Mouse (Mus musculus): ENCODE data around the gene Vill.

Gene Vill

DNA sequence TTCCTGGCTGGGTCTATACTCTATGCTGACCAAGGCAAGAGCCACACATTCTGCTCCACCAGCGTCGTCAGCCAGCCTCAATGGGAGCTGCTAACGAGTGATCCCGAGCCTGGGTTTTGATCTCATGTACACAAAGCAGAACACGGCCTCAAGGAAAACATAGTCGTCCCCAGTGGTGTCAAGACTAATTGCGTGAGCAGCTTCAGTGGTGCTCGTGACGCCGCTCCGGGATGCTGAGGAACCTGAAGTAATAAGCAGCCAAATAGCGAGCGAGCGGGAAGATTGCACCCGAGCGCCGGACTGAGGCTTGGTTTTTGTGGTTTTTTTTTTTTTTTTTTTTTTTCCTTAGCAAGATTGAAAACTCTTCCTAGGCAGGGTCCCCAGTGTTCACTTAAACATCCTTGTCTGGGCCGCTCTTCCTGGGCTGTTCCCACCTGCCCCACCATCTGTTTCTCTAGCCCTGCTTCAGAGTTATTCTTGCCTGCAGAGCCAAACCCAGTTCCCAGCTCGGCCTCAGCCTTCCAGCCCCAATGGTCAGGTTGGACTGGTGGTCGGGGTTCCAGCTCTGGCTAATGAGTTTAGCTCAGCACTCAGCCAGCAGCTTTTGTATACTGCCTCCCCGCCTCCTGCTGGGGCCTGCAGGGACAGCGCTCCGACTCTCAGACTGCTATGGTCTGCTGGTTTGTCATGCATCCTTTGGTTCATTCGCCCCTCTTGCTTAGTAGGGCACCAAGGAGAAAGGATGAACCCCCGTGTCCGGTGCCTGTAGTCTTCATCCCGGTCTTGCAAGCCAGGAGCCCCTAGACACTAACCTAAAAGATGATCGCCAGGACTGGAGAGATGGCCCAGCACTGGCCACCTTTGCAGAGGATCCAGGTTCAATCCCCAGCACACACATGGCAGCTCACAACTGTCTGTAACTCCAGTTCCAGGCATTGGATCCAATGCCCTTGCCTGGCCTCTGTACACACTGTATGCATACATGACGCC, 17.6 kb upstream of the Vill start:
- in situ Hi-C loops (cut with MboI, MseI): loop anchor here (10.0 kb wide), 1 partner anchor 120 kb away; no protein-coding TSS in a partner anchor

DNA sequence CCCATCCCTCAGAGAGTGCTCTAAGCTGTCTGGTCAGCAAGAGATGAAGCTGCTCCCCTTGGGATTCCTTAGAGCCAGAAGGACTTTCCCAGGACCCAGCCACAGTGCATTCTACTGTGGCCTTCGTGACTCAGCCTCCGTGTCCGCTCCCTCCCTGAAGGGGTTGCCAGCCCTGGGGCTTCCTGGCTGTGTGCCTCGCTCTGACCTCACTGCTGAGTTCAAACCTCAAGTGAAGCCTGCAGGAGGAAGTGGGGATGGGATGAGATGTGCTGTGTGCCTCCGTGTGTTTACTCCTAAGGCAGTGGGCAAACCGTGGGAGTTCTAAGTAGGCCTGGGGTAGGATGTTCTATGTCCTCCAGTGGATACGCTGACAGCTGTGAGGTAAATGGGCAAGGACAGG, 16.7 kb upstream of the Vill start:
- in situ Hi-C loops (cut with MboI, MseI): loop anchor here (10.0 kb wide), 1 partner anchor 121 kb away; no protein-coding TSS in a partner anchor

DNA sequence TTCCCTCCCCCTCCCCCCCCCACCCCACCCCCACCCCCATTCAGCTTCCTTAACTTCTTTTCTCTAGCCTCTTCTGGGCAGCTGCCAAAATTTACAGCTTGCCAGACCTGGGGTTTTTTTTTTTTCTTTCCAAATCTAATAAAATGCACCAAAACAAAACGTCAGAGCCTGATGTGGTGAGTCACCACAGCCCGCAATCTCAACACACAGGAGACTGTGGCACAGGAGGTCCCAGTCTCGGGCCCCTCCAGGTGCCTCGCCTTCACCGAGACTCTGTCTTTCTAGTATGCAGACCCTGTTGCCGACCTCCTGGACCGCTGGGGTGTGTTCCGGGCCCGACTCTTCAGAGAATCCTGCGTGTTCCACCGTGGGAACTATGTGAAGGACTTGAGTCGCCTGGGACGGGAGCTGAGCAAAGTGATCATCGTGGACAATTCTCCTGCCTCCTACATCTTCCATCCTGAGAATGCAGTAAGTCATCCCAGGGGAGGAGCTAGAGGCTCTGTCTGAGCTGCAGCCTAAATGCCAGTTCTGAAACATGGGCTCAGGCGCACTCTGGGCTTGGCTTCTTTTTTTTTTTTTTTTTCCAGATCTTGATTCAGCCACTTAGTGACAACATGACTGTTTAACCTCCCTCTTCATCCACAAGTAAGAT, 15.4 kb upstream of the Vill start:
- in situ Hi-C loops (cut with MboI, MseI): loop anchor here (10.0 kb wide), 1 partner anchor 122 kb away; no protein-coding TSS in a partner anchor

DNA sequence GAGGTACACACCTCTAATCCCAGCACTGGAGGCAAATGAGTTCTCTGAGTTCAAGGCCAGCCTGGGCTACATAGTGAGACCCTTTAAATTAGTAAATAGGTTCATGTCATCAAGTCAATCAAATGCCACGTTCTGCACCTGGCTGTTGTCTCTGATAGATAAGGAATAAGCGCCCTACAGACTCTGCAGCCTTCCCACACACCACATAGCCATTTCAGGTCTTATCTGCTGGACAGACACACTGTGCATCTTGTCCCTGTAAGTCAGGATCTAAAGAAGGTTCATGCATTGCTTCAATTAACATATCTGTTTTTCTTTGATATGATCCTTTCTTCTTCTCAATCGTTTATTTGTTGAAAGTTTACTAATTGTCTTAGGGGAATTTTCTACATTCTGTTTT, 14.0 kb upstream of the Vill start:
- in situ Hi-C loops (cut with MboI, MseI): loop anchor here (10.0 kb wide), 1 partner anchor 124 kb away; no protein-coding TSS in a partner anchor

DNA sequence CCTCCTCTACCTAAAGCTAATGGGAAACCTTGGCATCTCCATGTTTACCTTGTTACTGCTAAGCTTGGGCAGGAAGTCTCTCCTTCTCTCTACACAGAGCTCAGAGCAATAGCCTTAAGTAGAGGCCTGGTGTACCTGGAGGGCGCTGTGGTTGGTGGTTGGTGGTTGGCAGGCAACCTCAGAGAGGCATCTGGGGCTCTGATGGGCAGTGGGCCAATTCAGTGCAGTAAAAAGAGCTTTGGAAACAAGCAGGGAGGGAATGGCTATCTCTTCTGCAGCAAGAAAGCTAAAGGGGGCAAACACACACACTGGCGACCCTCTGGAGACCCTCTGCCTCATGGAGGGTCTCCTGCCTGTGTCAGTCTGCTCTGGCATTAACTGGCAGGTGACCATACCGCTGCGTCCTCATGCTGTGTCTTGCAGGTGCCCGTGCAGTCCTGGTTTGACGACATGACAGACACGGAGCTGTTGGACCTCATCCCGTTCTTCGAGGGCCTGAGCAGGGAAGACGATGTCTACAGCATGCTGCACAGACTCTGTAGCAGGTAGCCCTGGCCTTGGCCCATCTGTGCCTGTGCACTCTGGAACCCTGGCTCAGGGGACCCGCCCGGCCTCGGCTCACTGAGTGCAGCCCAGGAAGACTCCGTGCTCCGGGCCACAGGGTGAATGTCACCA, 12.3 kb upstream of the Vill start:
- in situ Hi-C loops (cut with MboI, MseI): no loop called here

DNA sequence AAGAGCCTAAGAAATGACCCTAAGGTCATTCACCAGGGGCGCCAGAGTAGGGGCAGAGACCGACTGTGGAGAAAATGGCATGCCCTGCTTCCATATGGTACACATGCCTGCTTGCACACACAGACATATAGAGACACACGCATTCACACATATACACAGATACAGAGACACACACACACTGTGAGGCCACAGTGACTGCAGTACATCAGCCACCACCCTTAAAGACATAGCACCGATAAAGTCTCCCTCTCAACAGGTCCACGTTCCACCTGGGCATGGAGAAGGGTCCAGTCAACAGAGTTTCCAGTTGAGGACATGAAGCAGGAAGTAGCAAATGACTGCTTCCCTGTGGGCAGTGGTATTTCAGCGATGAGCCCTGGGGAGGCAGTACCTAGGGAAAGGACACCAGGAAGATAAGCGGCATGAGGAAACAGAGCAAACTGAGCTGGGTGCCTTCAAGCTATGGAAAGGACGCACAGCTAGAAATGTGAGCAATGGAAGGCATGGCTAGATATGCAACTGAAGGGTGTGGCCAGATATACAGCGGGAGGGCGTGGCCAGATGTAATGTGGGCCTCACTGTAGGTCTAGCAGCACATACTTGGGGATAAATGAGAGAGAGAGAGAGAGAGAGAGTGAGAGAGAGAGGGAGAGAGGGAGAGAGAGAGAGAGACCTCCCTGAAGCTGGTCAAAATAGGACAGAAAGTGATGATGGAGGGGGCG, 4.2 kb upstream of the Vill start:
- in situ Hi-C loops (cut with MboI, MseI): no loop called here

DNA sequence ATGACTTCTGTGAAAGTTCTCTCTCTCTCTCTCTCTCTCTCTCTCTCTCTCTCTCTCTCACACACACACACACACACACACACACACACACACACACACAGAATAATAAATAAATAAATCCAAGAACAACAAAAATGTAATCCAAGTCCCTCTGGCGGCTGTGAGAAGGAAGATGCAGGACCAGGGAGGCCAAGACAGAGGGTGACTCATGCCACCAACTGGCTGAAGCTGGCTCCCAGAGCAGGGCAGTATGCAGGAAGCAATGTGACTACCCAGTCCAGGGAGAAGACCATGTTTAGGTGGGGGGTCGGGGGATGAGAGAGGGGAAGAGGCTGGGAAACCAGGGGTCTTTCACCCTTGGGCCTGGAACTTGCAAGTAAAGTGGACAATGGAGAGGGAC, 1.4 kb upstream of the Vill start:
- in situ Hi-C loops (cut with MboI, MseI): loop anchor here (10.0 kb wide), 1 partner anchor 986 kb away; no protein-coding TSS in a partner anchor

DNA sequence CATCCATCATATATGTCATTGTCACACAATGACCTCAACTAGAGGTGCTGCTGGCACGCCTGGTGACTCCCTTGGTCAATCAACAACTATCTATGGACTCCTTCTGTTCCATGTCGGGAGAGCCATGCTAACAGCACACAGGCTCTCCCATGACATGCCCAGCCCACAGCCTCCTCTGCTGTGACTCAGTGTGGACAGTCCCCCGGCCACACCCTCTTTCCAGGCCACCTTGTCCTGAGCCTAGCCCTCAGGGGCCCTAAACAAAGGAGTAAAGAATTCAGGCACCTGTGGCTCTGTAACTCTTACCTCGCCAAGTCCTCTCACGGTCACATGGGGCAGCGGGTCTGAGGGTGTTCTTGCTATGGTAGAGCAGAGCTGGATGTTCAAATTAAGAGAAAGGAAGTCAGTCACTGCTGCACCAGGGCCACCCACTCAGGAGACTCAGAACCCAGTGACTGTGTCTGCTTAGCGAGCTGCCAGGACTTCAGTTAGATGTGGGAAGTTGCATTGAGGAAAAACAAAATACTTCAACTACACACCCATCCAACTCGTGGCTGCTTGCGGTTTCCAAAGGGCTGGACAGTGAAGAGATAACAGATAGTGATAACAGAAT, 1.5 kb downstream of the Vill start:
- in situ Hi-C loops (cut with MboI, MseI): loop anchor here (10.0 kb wide), 1 partner anchor 989 kb away; no protein-coding TSS in a partner anchor

DNA sequence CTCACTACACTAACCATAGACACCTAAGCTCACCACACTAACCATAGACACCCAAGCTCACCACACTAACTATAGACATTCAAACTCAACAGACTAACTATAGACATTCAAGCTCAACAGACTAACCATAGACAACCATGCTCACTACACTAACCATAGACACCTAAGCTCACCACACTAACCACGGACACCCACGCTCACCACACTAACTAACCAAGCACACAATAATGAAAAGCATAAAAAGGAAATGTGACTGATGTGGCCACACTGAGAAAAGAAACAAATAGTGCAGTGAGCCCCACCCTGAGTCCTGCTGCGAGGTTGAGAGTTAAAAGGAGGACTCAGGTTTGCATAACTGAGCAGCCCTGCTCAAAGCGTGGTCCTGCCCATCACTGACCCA, 2.8 kb downstream of the Vill start:
- in situ Hi-C loops (cut with MboI, MseI): loop anchor here (10.0 kb wide), 1 partner anchor 991 kb away; no protein-coding TSS in a partner anchor

DNA sequence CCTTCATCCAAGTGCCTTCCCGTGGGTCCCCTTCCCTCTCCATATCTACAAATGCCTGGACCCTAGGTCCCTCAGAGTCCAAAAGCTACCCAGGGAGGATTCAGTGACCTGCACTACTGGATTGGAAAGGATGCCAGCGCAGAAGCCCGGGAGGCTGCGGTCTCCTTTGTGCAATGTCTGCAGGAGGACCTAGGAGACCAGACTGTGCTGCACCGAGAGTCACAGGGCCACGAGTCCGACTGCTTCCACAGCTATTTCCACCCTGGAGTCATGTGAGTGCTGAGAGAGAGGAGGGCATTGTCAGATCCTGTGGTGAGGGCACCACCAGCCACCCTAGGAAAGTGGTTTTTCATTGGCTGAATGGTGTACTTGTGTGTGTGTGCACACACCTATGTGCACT, 5.7 kb downstream of the Vill start:
- in situ Hi-C loops (cut with MboI, MseI): loop anchor here (10.0 kb wide), 1 partner anchor 993 kb away; no protein-coding TSS in a partner anchor

DNA sequence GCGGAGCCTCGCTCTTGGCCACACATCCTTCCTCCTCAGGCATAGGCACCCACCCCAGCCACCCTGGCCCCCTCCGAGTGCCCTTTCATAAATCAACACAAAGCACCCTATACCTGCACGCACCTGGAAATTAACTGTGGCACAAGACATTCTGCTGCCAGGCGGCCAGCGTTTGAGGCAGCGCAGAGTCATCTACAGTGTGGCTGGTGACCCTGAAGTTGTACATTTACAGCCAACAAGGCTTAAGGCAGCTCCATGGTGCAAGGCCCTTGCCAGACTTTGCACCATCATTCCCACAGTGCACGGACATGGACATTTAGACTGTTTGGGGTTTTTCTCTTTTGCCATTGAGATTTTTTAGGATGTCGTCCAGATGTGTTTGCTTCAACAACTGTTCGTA, 8.1 kb downstream of the Vill start:
- in situ Hi-C loops (cut with MboI, MseI): no loop called here

DNA sequence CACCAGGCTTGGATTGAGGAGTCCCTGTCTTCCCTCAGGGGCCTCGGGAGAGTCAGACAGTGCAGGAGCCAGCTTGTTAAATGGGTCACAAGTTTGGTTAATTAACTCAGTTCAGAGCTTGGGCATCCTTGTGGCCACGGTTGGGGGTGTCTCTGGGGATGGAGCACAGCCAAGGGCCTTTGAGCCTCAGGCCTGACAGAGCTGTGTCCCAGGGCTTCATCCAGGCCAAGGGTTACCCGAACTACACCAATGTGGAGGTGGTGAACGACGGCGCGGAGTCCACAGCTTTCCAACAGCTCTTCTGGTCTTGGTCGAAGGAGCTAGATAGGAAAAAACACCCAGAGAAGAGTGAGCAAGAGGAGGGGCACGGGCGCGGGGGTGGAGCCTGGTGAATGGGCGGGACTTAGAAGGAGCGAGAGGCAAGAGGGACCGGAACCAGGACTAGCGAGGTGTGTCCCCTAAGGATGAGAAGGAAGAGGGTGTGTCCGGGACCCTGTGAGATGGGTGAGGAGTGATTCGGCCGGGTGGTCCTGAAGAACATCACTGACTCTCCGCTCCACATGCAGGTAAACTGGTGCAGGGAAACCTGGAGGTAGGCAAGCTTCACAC, 10.6 kb downstream of the Vill start:
- in situ Hi-C loops (cut with MboI, MseI): no loop called here

DNA sequence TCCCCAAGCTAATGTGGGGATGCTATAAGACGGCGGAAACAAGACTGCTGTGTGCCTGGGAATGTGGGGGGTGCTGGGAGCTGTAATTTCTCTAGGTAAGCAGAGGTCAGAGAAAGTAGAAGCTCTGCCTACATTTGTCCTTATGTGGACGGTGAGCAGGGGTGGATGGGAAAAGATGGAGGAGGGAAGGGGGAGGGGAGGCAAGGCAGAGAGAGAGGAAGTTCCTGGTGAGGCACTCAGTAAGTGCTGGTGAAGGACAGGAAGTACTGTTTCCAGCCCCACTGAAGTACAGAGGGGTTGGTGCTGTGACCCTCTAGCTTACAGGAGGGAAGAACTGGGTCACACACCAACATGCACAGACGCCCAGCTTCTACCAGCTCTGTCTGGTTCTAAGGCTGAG, 11.7 kb downstream of the Vill start:
- in situ Hi-C loops (cut with MboI, MseI): no loop called here

DNA sequence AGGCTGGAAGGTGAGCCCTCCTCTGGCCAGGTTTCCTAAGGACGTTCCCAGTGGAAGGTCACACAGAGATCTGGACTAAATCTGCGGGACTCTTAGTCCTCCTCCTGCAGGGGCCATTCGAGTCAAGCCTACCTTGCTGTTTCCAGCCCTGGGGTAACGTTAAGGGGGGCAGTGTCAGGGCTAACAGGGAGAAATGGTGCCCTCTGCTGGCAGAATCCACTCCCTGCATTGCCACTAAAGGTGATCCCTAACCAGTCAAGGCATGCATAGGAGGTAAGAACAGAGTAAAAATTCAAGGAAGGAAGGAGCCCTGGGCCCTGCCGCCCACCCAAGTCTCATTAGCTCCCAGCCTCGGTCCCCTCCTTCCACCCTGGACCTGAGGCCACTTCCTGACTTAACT, 15.0 kb downstream of the Vill start:
- in situ Hi-C loops (cut with MboI, MseI): no loop called here

DNA sequence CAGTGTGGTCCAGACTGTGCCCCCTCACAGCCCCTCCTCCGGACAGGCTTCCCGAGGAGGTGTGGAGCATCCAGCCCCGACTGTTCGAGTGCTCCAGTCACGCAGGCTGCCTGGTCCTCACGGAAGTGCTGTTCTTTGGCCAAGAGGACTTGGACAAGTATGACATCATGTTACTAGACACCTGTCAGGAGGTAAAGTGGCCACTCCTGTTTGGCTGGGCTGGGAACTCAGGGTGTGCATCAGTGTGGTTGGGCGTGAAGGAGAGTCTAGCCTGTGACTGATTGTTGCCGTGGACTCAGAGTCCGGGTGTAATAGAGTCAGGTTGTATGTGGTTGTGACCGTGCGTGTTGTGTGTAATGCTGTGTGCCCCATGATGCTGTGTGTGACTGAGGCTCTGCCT, 15.7 kb downstream of the Vill start:
- in situ Hi-C loops (cut with MboI, MseI): no loop called here

DNA sequence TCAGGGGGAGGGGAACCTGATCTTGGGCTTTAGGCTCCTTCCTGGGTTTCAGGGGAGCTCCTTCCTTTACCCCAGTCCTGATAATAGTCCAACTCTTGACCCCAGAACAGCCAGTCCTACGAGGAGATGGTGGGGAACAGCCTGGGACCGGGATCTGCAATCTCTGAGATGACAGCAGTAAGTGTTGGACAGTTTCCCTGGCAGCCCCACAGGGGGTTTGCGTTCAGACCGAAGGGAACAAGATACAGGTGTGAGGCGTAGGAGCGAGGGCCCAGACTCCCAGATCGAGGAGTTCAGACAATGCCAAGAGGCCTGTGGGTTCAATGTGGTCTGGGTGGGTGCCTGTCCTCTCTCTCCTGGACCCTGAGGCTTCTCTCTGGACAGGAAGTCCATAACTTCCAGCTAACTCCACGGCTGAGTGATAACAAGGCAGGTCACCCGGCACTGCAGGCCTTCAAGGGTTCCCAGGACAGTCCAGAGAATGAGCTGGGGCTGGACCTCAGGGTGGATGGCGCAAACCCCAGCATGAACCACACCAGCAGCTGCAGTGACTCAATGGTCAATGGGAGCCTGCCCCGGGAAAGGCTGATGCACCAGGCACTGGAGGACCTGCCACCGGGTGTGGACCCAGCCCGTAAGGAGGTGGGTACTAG, 17.7 kb downstream of the Vill start:
- in situ Hi-C loops (cut with MboI, MseI): loop anchor here (5.0 kb wide), 1 partner anchor 148 kb away; no protein-coding TSS in a partner anchor

DNA sequence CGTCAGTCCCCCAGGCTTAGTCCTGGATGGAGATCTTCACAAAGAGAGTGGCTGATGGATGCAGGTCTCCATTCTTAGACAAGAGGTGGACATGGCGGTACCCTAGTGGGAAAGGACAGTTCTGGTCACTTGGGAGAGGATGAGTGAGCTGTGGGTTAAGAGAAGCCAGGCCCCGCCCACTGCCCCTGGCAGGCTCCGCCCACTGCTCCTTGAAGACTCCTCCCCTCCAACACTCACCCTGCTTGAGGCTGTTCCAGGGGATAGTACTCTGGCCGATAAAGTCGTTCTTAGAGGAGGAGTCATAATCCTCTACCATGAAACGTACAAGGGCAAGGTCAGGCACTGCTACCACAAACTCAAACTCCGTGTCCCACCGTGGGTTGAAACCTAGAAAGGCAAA, 19.2 kb downstream of the Vill start:
- in situ Hi-C loops (cut with MboI, MseI): loop anchor here (5.0 kb wide), 1 partner anchor 149 kb away; no protein-coding TSS in a partner anchor

DNA sequence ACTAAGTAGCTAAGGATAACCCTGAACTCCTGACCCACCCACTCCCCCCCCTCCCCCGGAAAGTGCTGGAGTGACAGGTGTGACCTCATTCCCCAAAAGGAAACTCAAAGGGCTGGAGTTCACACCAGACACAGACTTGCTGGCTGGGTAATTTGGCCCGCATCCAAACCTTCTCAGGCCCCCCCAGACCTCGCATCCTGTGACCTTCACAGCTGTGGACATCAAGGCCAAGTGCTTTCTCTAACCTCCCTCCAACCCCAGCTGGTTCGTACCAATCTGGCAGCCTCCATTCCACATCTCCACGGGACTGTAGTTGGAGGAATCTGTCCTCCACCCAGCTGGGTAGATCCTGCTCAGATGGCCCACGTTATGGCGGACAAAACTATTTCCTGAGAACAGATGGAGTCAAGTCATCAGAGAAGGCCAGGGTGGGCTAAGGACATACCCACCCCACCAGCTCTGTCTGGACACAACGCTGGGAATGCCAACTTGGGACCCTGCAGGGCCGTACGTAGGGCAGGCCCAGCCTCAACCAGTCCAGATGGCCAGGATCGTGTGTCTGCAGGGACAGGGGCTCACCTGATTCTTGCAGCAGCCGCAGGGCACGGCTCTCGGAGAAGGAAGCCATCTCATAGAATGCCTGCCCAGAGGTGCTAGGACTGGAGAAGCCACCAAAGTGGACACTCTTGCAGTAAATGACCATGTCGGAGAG, 20.8 kb downstream of the Vill start:
- in situ Hi-C loops (cut with MboI, MseI): loop anchor here (5.0 kb wide), 1 partner anchor 151 kb away; no protein-coding TSS in a partner anchor

DNA sequence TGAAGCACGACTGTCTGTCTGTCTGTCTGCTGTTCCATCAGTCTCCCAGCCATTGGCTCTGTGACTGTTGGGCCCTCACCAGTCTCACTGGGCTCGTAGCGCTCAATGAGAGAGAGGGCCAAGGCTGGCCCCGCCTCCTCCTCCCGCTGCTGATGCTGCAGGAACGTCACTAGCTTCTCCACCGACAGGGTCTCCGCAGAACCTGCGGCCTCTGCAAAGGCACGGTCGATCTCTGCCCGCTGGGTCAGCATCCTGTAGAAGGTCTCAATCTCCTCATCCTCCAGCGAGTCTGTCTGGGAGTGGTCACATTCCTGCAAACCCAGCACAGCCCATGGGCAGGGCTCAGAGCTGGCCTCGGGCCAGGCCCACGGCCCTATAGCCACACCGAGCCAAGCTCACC, 23.1 kb downstream of the Vill start:
- in situ Hi-C loops (cut with MboI, MseI): no loop called here
